Mouse (Mus musculus) granulocyte monocyte progenitor cell, adult 5-6 weeks (primary cell): Measurements from ENCODE around the gene Pxt1. TPM values are rescaled to one million over a fixed set of nuclear protein-coding genes. Genes with fewer than 3 reads are reported as not detected.
"Not testable (repeated sequence)": the region's sequence is repeated elsewhere in the genome, so short reads cannot be mapped to it uniquely, and the experiment has no call there.

ENCODE experiments used
- ATAC-seq: replicated peaks from 2 replicates; pipeline ENCODE4 v1.8.0; 2016; ENCODE audit warnings: mild to moderate bottlenecking, moderate TSS enrichment, inconsistent platforms; ENCODE audit not compliant: poor library complexity, severe bottlenecking
- total RNA-seq, 2 experiments: library from RNA; stranded (forward) in 1 of 2; stranded (reverse) in 1 of 2; fragments of 200-712, 200-1000 nt in 1 of 2; fragments of >200 nt in 1 of 2; fragmentation: Nextera tagmentation in 1 of 2; gene quantifications; 2 replicates each; pipeline ENCODE4 v1.2.3; 2014 to 2017

Gene Pxt1
- total RNA-seq (2014; fragmentation: Nextera tagmentation) (not detected in 2 replicates), total RNA-seq (2017) (not detected in 2 replicates)

GRCm38 (mm10) chr17:28943740-28944139 lies at the start of gene Pxt1:
Gene Pxt1, minus strand, starts transcription at chr17:28943840.
- no peak for ATAC-seq

DNA sequence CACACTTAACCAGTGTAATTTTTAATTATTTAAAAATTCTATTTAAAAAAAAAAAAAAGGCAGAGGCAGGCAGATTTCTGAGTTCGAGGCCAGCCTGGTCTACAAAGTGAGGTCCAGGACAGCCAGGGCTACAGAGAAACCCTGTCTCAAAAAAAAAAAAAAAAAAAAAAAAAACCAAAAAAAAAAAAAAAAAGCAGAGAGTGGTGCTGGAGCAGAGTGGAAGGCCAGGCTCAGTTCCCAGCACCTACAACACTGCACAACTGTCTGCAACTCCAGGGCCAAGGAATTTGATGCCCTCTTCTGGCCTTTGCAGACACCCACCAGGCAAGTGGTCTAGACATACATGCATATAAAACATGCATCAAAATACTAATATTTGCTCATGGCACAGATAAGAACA lies 49.4 kb upstream of the Pxt1 start:
- not testable (repeated sequence) for ATAC-seq

DNA sequence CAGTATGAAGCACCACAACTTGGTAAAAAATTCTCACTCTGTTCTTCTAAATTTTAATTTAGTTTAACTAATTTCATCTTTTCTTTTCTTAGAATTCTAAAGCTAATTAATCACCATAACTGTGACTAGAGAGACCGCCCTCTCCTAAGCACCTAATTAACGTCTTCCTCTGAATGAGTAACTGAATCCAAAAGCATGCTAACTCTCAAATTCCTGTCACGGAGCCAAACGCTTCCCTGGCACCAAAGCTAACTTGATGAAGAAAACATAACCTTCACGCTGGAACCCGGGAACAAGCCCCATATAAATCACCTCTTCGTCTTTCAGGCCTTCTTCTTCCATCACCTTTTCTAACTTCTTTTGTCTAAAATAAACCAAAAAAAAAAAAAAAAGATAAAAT lies 48.5 kb upstream of the Pxt1 start:
- no peak for ATAC-seq

GRCm38 (mm10) chr17:28991286-28991685 lies 47.6 kb upstream of the Pxt1 start:
- no peak for ATAC-seq

DNA sequence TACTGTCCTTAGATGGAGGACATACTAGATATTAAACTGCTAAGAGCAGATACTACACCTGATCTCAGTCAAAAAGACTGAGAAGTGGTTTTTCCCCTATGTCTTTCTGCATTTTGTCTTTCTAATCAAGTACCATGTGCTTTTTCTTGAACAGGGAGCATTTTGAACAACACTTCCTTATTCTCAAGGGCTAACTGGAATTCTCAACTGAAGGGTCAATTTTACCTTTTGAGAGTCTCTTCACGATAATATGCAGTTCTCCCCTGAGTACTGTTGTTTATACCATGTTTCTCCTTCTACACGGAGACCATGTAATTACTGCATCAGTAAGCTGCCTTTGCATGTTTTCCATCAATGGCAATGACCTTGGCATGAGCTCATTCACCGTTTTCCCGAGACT lies 46.4 kb upstream of the Pxt1 start:
- no peak for ATAC-seq

DNA sequence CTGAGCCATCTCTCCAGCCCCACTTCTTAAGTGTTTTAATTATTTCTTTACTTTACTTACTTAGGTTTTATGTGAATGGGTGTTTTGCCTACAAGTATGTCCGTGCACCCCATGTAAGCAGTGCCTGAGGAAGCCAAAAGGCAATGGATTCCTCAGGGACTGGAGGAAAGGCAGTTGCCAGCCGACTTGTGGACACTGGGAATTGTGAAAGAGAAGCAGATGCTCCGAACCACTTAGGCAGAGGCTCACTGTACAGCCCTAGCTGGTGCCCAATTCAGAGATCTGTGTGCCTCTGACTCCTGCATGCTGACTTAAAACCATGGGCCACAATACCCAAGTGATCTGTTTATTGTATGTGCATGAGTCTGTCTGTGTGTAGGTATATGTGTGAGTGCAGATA lies 45.4 kb upstream of the Pxt1 start:
- ATAC-seq: no peak

GRCm38 (mm10) chr17:28988291-28988690 lies 44.7 kb upstream of the Pxt1 start:
- ATAC-seq: no peak

- peak; percentile 63 for ATAC-seq
Measured at GRCm38 (mm10) chr17:28987713-28988112, 44.1 kb upstream of the Pxt1 start.

GRCm38 (mm10) chr17:28986833-28987232 lies 43.2 kb upstream of the Pxt1 start:
- no peak for ATAC-seq

- no peak for ATAC-seq
Measured at GRCm38 (mm10) chr17:28984724-28985420, 41.2 kb upstream of the Pxt1 start.

- ATAC-seq: no peak
Measured at GRCm38 (mm10) chr17:28982591-28982990, 39.0 kb upstream of the Pxt1 start.

- ATAC-seq: no peak
Measured at GRCm38 (mm10) chr17:28981081-28981480, 37.4 kb upstream of the Pxt1 start.

GRCm38 (mm10) chr17:28979091-28979490 lies 35.5 kb upstream of the Pxt1 start:
- no peak for ATAC-seq

DNA sequence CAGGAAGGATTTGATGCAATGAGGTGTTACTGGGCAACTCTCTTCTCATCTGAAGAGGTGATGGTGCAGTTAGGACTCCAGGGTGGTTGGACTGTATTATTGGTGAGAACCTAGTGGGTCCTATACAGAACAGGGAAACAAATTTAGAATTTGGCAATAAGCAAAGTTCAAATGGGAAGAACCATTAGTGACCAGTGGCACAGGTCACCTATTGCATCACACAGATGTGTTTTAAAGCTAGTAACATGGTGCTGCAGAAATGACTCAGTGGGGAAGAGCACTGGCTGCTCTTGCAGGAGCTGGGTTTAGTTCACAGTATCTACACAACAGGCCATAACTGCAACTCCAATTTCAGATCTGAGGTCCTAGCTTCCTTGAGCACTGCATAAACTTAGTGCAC lies 26.5 kb upstream of the Pxt1 start:
- ATAC-seq: no peak

GRCm38 (mm10) chr17:28967021-28967610 lies 23.5 kb upstream of the Pxt1 start:
- peak; percentile 82 for ATAC-seq

GRCm38 (mm10) chr17:28961596-28961995 lies 18.0 kb upstream of the Pxt1 start:
- no peak for ATAC-seq

- no peak for ATAC-seq
Measured at GRCm38 (mm10) chr17:28960597-28960996, 17.0 kb upstream of the Pxt1 start.

- no peak for ATAC-seq
Measured at GRCm38 (mm10) chr17:28954416-28954815, 10.8 kb upstream of the Pxt1 start.

DNA sequence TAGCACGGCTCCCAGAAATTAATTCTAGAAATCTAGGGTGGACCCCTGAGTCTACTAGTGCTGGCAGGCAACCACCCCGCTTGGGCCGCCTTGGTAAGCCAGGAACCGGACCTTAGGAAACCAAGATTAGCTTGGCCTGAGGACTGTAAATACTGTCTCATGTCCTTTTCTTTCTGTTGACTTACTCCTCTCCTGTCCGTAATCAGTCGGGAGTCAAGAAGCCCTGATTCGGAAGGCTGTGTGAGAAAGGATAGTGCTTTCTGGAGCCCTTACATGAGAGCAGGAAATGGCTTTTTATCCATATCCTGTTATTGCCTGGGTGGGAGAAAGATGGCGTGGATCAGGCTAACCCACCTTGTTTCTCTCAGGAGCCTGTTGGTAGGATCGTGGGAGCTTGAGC lies 9.6 kb upstream of the Pxt1 start:
- no peak for ATAC-seq

DNA sequence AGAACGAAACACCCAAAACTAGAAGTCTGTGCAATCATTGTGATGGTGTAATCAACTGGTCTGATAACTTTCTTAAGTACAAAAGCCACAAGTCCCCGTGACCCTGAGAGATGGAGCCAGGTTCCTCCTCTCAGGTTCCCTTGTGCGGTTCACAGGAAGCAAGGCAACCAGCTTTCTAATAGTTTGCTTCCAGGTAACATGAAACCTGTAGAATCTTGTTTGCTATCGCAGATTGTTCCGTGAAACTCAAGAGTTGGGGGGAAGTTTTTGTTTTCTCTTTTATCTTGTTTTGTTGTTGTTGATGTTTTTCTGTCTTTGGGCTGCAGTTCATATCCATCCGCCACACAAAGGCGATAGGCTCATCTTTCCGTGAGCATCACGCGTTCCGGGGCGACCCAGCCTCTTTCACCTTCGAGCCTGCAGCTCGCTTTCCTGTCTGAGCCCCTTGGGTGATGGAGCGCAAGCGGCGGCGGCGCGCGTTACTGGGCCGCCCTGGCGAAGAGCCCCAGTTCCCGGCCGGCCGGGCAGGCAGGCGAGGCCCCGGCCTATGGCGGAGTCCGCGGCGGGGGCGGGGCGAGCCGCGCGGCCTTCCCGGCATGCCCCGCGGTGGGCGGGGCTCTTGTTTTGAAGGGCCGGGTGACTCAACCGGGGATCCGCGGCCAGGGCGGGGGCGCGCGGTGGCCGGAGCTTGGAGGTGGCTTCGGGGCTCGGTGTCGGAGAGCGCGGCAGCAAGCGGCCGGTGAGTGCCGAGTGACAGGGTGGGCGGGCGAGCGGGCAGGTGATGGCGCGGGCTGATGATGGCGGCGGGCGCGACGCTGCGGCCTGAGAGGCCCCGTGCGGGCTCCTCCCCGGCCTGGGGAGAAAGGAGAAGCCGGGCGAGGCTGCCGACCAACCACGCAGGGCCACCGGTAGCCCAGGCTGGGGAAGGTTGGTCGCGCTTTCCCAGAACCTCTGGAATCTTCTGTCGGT lies 8.5 kb upstream of the Pxt1 start, which contains the start of gene Kctd20:
Kctd20 (plus strand) TSS at position 120 of the 969 bp plus-strand sequence.
- ATAC-seq: peak; percentile 71

DNA sequence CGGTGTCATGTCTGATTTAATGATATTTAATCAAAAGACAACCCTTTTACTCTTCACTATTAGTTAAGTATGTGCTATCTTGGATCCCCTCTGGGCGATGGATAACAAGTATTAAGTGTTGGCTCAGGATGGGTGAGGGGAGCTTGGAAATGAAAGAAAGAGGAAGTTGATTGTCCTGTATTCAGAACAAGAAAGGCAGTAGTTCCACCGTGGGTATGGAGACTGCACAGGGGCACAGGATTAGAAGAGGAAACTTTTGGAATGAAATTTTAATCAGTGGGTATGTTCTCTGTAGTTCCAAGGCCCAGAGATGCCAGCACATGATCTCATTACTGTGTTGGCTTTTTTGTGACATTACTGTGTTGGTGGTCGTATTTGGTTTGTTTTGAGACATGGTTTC lies 7.1 kb upstream of the Pxt1 start:
- no peak for ATAC-seq
